Mouse (Mus musculus): Measurements from ENCODE around the gene Zan.

GRCm38 (mm10) chr5:137425648-137426047, 51.2 kb downstream of the Zan start:
- no peak for TF ChIP-seq CTCF (IDR thresholded peaks at IDR 0.05; ENCODE audit: control insufficient read depth, insufficient read depth, insufficient read length)
- TF ChIP-seq USF1 (IDR thresholded peaks at IDR 0.05; ENCODE audit: low read depth) = peak; percentile 42
- TF ChIP-seq MYOG (IDR thresholded peaks at IDR 0.05; ENCODE audit: control insufficient read depth, extremely low read depth, insufficient read length) = no peak
- no peak for TF ChIP-seq MYOD1 (IDR thresholded peaks at IDR 0.05; ENCODE audit: control insufficient read depth, insufficient read length, low read depth)
- TF ChIP-seq MAX (IDR thresholded peaks at IDR 0.05) = no peak
